Mouse (Mus musculus): ENCODE measurements around the gene Serpina3i.
"Not testable (repeated sequence)": the region's sequence is repeated elsewhere in the genome, so short reads cannot be mapped to it uniquely, and the experiment has no call there.

The Serpina3i gene

DNA sequence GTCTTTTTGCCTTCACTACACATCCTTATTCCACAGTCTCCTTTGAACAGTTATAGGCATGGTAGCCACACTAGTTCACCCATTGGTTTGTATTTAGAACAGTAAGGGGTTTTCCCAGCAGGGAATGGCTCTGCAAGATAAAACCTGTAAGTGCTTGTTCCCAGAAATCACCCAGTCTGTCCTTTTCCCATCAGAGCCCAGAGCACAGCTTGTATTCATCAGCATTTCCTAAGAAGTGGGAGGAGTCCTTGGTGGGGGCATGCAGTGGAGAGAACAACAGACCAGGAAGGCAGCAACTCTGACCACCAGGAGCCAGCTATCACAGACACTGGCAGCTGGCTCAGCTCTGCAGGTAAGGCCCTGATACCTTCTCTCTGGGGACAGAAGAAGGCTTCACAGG lies at the start of gene Serpina3i:
Serpina3i (plus strand) TSS at position 260 of the 400 bp plus-strand sequence.
- peak; percentile 67 for DNase-seq (ENCODE audit: low read depth, low spot score)

DNA sequence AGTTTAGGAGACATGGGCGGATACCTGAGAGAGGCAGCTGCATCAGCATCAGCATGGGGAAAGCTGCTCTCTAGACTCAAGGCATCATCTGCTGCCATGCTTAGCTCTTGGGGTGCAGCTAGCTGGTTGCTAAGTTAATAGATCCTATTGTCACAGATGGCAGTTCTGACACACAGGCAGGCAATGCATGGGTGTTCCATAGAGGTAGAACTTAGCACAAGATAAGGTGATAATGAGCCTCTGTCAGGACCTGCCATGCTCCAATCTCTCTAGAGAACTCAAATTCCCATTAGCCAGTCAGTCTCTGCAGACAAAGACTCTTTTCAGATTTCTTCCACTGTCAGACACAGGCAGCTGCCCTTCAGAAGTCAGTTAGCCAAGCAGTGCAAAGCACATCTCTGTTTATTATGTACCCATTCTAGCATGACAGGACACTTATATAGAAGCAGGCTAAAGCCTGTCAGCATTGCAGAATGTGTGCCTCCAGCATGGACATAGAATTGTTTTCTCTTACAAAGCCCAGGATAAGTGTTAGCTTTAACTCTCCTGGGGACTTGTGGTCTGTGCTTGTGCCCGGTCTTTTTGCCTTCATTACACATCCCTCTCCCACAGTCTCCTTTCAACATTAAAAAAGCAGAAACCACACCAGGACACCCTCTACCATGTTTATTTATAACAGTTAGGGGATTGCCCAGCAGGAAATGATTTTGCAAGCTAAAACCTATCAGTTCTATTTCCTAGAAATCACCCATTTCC lies 49.1 kb upstream of the Serpina3i start:
- no peak for DNase-seq (ENCODE audit: low read depth, low spot score)

DNA sequence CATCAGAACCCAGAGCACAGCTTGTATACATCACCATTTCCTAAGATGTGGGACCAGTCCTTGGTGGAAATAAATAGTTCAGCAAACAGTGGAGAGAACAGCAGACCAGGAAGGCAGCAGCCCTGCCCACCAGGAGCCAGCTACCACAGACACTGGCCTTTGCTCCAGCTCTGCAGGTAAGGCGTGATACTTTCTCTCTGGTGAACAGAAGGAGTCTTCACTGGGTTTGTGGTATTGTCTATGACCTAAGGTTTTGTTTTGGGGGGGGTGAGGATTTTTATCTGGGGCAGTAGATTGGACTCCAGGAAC lies 48.5 kb upstream of the Serpina3i start, which contains the start of gene Serpina3f:
Serpina3f (plus strand) TSS at position 100 of the 309 bp plus-strand sequence.
- DNase-seq (ENCODE audit: low read depth, low spot score) = no peak

DNA sequence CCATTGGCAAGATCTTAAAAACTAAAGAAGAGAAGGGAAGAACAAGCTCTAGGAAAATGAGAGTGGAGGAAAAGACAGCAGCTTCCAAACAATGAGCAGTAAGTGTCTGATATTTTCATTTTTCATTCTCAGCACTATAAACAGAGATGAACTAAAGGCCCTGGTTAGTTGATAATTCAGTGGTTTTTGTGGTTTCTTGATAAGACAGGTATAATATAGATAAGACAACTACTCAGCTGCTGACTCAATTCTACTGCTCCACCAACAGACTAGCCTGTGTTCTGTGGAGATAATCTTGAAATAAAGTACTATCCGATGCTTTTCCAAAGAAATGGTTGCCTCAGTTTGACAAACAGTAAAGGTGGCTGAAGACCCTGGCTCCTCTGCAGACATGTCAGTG lies 47.7 kb upstream of the Serpina3i start:
- no peak for DNase-seq (ENCODE audit: low read depth, low spot score)

DNA sequence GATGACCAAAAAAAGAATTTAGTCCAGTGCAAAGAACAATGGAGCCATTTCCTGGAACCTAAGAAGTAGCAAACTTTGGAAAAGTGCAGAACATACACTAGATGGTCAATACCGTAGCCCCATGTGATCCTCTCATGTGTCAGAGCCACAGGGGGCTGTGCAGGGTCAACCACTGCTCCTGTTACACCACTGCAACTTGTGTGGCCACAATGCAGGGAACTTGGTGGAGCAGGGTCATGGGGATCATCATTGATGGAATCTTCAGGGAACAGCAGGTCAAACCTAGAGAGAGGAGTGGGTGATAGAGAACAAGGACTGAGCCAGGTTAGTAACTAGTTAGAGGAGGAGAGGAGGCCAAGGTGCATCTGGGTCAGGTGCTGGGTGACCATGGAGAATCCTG lies 41.3 kb upstream of the Serpina3i start:
- DNase-seq (ENCODE audit: low read depth, low spot score) = no peak

DNA sequence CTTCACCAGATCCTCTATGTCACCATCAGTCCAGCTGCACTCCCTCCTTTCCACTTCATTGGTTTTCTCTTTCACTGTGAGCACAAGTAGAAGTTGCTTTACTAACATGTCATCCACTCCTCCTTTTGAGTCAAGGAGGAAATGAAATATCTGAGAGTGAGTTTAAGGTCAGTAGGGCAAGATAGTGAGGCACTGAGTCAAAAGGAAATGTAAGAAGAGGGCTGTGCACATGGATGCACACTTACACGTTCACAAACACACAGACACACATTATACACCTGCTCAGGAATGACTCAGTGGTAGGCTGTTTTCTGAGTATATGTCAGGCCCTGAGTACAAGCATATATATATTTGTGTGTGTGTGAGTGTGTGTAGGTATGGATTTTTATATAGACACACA lies 39.2 kb upstream of the Serpina3i start:
- DNase-seq (ENCODE audit: low read depth, low spot score) = no peak

DNA sequence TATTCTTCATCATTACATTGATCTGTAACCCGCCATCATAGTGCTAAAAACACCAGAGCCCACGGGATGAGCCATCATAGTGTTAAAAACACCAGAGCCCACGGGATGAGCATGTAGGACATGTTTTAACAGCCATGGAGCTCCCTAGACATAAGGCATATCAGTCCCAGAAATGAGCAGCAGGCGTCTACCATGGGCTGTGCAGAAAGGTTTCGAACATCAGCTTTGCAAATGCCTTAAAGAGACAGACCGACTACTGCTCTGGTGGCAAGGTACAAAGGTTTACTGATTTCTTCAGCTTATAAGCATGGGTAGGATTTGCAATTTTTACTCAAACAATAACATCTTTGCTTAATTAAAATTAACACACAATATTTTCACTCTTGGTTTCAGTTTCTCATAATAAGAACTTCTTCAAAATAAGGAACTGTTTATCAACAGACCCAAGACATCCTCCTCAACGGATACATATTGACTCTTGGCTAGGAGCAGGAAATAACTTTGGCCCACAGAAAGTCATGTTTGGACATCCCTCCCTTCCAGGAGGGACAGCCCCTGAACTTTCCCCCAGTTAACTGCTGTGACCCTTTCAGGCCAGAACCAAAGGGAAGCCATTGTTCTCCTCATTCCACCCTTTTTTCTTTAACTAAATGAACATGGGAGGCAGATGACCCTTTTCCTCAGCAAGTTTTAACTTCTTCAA lies 38.2 kb upstream of the Serpina3i start:
- DNase-seq (ENCODE audit: low read depth, low spot score) = no peak

DNA sequence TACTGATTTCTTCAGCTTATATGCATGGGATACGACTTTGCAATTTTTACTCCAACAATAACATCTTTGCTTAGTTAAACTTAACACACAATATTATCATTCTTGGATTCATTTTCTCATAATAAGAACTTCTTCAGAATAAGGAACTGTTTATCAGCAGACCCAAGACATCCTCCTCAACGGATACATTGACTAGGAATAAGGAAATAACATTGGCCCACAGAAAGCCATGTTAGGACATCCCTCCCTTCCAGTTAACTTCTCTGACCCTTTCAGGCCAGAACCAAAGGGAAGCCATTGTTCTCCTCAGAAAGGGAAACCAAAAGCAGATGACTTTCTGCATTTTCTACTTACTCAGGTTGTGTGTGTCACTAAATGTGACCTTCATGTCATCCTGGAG lies 32.2 kb upstream of the Serpina3i start:
- no peak for DNase-seq (ENCODE audit: low read depth, low spot score)

DNA sequence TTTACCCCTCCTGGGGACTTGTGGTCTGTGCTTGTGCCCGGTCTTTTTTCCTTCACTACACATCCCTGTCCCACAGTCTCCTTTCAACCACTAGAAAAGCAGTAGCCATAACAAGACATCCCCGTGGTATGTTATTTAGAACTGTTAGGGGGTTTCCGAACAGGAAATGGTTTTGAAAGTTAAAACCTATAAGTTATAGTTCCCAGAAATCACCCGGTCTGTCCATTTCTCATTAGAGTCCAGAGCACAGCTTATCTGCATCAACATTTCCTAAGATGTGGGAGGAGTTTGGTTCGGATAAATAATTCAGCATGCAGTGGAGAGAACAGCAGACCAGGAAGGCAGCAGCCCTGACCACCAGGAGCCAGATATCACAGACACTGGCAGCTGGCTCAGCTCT lies 27.0 kb upstream of the Serpina3i start, which contains the start of gene Serpina3g:
Serpina3g (plus strand) TSS at position 331 of the 400 bp plus-strand sequence.
- no peak for DNase-seq (ENCODE audit: low read depth, low spot score)

DNA sequence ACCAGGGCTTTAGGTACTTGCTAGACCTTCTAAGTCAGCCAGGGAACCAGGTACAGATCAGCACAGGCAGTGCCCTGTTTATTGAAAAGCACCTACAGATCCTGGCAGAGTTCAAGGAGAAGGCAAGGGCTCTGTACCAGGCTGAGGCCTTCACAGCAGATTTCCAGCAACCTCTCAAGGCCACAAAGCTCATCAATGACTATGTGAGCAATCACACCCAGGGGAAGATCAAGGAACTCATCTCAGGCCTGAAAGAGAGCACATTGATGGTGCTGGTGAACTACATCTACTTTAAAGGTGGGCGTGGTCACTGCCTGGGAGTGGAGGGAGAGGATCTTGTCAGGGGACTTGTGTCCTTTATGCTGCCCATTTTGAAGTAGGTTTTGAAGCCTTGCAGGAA lies 24.9 kb upstream of the Serpina3i start:
- DNase-seq (ENCODE audit: low read depth, low spot score) = not testable (repeated sequence)

DNA sequence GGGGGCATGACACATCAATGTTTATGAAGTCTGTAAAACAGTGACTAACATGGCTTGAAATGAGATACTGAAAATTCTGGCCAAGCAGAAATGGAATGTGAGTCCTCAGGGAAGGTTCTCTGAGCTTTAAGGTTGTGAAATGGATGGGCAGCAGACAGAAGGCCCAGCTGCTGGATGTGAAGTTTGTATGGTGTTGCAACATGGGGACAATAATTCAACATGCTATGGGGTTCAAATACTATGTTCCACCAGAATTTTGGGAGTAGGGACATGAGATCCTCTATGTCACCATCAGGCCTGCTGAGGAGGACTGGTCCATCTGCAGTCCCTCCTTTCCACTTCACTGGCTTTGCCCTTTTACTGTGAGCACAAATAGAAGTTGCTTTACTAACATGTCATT lies 19.6 kb upstream of the Serpina3i start:
- no peak for DNase-seq (ENCODE audit: low read depth, low spot score)

DNA sequence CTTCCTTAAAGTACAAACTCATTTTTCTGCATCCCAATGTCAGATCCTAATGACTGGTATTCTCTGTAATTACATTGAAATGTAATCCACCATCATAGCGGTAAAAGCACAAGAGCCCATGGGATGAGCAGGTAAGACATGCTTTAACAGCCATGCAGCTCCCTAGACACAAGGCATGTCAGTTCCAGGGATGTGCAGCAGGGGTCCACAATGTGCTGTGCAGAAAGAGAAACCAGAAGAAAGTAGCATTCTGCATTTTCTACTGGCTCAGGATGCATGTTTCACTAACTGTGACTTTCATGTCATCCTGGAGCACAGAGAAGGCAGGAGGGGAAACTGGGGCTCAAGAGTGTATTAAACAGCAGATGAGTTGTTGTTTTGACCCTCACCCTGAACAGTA lies 17.8 kb upstream of the Serpina3i start:
- DNase-seq (ENCODE audit: low read depth, low spot score) = no peak

DNA sequence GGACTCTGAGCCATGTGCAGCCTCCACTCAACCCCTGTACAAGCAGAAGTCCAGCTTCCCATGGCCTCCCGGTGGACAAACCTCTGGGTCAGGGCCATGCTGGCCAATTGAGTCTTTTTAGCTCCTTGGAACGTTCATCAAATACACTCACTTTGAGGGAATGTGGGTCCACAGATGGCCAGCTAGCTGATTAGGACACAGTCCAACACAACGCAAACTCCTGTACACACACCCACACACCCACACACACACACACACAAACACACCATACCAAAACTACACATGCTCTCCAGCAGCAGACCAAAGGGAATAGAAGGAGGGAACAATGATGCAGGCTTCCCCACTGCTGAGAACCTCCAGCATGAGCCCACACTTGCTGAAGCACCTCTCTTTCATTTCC lies 17.3 kb upstream of the Serpina3i start:
- DNase-seq (ENCODE audit: low read depth, low spot score) = no peak

DNA sequence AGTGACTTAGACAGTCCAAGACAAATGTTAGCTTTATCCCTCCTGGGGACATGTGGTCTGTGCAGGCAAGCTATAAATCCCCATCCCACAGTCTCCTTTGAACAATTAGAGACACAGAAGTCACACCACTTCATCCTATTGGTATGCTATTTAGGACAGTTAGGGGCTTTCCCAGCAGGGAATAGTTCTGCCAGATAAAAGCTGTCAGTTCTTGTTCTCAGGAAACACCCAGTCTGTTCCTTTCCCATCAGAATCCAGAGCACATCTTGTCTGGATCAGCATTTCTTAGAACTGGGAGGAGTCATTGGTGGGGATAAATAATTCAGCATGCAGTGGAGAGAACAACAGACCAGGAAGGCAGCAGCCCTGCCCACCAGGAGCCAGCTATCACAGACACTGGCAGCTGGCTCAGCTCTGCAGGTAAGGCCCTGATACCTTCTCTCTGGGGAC lies 15.3 kb upstream of the Serpina3i start:
- peak; percentile 75 for DNase-seq (ENCODE audit: low read depth, low spot score)

DNA sequence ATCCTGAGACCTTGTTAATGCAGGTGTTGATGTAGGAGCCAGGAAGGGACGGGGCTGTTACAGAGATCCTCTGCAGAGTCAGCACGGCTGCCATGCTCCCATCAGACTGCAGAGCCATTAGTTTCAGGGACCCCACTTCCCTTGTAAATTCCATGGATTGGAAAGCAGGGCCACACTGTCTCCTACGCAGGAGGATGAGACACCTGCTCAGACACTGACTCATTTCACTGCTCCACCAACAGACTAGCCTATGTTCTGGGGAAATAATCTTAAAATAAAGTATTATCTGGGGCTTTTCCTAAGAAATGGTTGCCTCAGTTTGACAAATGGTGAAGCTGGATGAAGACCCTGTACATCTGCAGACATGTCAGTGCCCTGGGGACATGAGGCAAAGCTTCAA lies 14.7 kb upstream of the Serpina3i start:
- DNase-seq (ENCODE audit: low read depth, low spot score) = no peak

DNA sequence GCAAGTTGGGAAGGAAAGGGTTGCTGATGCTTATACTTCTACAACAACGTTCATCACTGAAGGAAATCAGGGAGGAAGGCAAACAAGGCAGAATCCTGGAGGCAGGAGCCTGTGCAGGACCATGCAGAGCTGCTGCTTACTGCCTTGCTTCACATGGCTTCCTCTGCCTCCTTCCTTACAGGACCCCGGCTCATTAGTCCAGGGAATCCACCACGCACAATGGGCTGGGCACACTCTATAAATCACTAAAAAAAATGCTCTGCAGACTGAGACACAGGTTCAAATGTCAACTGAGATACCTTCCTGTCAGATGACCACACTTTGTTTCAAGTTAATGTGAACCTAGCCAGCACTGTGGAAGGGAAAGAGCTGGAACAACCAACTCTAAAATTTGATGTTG lies 1.9 kb upstream of the Serpina3i start:
- DNase-seq (ENCODE audit: low read depth, low spot score) = no peak

DNA sequence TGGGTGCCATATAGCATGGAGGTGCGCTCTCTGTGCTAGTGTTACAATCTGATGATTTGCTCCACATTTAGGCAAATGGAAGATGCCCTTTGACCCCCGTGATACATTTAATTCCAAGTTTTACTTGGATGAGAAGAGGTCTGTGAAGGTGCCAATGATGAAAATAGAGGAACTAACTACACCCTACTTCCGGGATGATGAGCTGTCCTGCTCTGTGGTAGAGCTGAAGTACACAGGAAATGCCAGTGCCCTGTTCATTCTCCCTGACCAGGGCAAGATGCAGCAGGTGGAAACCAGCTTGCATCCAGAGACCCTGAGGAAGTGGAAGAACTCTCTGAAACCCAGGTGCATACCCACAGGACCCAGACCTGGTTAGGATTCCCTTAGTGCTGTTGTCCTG lies 3.5 kb downstream of the Serpina3i start:
- DNase-seq (ENCODE audit: low read depth, low spot score) = no peak

DNA sequence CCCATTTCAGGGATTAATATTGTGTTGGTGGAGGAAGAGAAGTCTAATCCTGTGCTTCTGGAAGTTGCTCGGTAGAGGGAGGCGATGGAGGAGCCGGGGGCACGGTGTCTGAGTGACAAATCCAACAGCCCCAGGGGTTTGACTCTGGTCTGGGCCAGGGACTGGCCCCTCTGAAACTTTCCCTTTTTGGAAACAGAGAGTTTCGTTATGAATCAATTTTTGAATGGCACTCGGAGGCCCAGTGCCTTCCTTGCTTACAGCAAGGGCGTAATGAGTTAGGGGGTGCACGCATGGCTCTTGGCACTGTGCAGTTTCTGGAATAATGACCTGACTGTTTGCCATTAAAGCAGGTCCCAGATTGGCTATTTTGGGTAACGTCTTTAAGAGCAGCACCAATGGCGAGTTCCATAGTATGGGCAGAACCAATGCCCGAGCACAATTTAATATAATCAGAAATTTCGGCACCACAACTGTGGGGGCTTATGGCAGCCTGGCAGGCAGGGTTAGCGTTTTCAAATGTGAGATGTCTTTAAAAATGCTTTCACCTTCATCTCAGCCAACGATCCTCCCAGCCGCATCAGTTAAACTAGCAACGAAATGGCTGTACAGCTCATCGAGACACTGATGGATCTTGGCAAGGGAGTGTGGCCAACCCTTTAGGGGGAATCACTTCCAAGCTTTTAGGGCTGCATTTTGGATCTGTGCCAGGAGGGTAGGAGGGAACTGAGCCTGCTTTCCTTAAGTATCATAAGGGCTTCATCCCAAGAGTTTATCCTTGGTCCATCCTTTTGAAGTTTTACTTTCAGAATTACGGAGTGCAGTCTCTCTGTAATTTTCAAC lies 15.5 kb downstream of the Serpina3i start:
- no peak for DNase-seq (ENCODE audit: low read depth, low spot score)

DNA sequence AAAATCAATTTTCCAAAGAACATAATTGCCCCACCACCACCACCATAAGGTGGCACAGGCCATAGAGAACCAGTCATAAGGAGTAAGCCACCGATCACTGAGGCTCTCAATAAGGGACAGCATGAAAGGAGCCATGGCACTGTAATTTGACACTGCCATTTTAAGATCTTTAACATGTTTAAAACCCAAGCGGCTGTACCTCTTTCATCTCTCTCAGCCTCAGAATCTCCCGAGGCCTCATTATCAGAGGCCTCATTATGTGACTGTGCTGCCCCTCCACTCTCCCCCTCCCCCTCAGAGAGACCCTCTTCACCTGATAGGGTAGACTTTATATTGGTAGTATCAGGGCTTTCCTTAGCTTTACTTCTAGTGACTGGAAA lies 16.1 kb downstream of the Serpina3i start:
- DNase-seq (ENCODE audit: low read depth, low spot score) = no peak

DNA sequence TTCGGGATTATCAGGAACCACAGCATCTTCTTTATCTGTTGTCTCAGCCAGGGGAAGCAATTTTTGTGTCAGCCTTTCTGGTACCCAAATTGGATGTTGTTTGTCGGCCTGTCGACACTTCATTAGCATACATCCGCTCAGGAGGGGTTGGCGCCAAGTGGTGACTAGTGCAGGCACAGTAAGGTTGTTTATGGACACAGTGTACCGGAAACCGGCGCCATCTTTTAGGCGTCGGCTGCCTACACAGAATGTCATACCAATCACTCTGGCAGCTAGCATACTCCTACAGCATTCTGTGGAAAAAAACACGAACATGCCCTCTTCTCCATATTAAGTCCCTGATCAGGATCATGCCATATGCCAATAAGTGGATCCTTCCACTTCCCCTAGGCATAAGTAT lies 20.5 kb downstream of the Serpina3i start:
- no peak for DNase-seq (ENCODE audit: low read depth, low spot score)

DNA sequence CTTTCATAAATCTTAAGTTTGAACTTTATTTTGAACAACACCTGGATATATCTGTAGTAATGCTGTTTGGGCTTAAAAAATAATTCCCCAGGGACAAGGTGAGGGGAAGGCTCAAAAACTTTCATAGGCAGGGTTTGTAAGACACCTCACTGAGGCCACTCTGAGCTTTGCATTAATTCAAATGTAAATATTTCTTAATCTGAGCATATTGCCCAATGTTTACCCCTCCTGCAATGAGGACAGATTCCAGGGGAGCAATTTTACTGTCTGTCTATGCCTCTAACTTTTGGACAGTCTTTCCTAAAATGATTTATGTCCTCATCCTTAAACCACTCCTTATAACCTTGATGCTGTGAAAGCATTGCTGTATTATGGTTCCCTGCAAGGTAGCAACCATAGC lies 25.4 kb downstream of the Serpina3i start:
- no peak for DNase-seq (ENCODE audit: low read depth, low spot score)

DNA sequence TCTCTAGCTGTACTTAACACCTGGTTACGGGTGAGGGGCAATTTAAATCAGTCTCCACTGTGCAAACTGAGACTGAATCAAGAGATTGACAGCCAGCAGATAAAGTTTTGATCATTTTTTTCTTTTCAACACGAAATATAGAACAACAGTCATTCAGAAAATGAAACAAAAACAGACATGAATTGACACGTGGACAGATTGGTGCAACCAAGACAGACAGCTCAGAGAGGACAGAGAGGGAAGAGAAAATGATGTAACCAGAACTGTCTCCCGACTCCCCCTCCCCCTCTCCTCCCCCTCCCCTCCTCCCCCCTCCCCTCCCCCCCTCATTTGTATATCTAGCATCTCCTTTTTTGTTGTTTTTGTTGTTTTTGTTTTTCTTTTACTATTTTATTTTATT lies 26.9 kb downstream of the Serpina3i start:
- no peak for DNase-seq (ENCODE audit: low read depth, low spot score)

Measured in R1 (cell line).